Mouse (Mus musculus): ENCODE measurements around the gene Pip5k1c. TPM values are rescaled to one million over a fixed set of nuclear protein-coding genes. Genes with fewer than 3 reads are reported as not detected.

The Pip5k1c gene
- polyA plus RNA-seq, 1 experiment: 70.7 TPM

- TF ChIP-seq POLR2A (IDR thresholded peaks at IDR 0.05; ENCODE audit: low read depth, low read length) (no peak), CTCF (conservative IDR thresholded peaks at IDR 0.05; ENCODE audit: insufficient read depth, insufficient read length, low read depth, low read length) (peak; percentile 88)
- Histone ChIP-seq H3K27ac (ENCODE audit: insufficient read depth, low read depth, low read length) (no peak overlapping the region), H3K27me3 (replicated peaks; ENCODE audit: control insufficient read depth, insufficient read depth, low read length) (no peaks in the 10 kb centered on the region), H3K4me1 (ENCODE audit: control insufficient read depth, insufficient read depth, low read length) (peaks cover 20% of the 10 kb centered on the region), H3K4me3 (ENCODE audit: insufficient read depth, low read depth, low read length) (no peak overlapping the region), H3K36me3 (ENCODE audit: control insufficient read depth, insufficient read depth, low read length) (no peaks in the 10 kb centered on the region)
- 6% methylated on average over 7 of the region's 7 CpGs for WGBS
- DNase-seq: peak; percentile 66
These were observed 3.5 kb upstream of the Pip5k1c start for GRCm38 (mm10) chr10:81289278-81289677.

DNA sequence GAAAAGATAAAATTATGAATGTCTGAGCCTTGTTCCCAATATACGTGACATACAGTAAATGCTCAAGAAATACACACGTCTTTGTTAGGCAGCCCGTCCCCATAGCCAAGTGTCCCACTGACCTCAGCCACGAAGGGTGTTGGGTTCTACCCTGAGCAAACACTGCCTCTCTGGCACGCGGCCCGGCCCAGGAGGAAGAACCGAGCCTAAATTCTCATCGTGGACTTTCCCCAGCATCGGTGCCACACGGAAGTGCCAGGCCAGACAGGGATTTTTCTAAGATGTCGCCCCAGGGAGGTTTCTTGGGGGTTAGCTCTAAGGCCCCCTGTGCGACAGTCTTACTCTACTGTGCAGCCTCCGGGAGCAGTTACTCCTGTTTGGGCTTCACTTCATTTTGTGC lies 3.0 kb upstream of the Pip5k1c start:
- no peak for TF ChIP-seq POLR2A (IDR thresholded peaks at IDR 0.05; ENCODE audit: low read depth, low read length)
- no peak for TF ChIP-seq CTCF (conservative IDR thresholded peaks at IDR 0.05; ENCODE audit: insufficient read depth, insufficient read length, low read depth, low read length)
- peaks cover 24% of the 10 kb centered on the region for H3K4me1 ChIP-seq (ENCODE audit: control insufficient read depth, insufficient read depth, low read length)
- no peaks in the 10 kb centered on the region for H3K36me3 ChIP-seq (ENCODE audit: control insufficient read depth, insufficient read depth, low read length)
- H3K27ac ChIP-seq (ENCODE audit: insufficient read depth, low read depth, low read length): no peak overlapping the region
- 51% methylated on average over 14 of the region's 14 CpGs for WGBS
- peak; percentile 76 for DNase-seq
- H3K4me3 ChIP-seq (ENCODE audit: insufficient read depth, low read depth, low read length): no peak overlapping the region
- no peaks in the 10 kb centered on the region for H3K27me3 ChIP-seq (replicated peaks; ENCODE audit: control insufficient read depth, insufficient read depth, low read length)

- Histone ChIP-seq H3K27me3 (replicated peaks; ENCODE audit: control insufficient read depth, insufficient read depth, low read length) (no peaks in the 10 kb centered on the region), H3K4me1 (ENCODE audit: control insufficient read depth, insufficient read depth, low read length) (peaks cover 31% of the 10 kb centered on the region), H3K4me3 (ENCODE audit: insufficient read depth, low read depth, low read length) (peak overlapping the region; percentile 36; the same call in 1 of the 2 replicates), H3K36me3 (ENCODE audit: control insufficient read depth, insufficient read depth, low read length) (no peaks in the 10 kb centered on the region), H3K27ac (ENCODE audit: insufficient read depth, low read depth, low read length) (peak overlapping the region; percentile 20; the same call in 1 of the 2 replicates)
- DNase-seq: peak; percentile 63
- WGBS: 28% methylated on average over 24 of the region's 24 CpGs
- TF ChIP-seq CTCF (conservative IDR thresholded peaks at IDR 0.05; ENCODE audit: insufficient read depth, insufficient read length, low read depth, low read length): no peak
- no peak for TF ChIP-seq POLR2A (IDR thresholded peaks at IDR 0.05; ENCODE audit: low read depth, low read length)
These were observed 1.9 kb upstream of the Pip5k1c start for GRCm38 (mm10) chr10:81290698-81291460.

DNA sequence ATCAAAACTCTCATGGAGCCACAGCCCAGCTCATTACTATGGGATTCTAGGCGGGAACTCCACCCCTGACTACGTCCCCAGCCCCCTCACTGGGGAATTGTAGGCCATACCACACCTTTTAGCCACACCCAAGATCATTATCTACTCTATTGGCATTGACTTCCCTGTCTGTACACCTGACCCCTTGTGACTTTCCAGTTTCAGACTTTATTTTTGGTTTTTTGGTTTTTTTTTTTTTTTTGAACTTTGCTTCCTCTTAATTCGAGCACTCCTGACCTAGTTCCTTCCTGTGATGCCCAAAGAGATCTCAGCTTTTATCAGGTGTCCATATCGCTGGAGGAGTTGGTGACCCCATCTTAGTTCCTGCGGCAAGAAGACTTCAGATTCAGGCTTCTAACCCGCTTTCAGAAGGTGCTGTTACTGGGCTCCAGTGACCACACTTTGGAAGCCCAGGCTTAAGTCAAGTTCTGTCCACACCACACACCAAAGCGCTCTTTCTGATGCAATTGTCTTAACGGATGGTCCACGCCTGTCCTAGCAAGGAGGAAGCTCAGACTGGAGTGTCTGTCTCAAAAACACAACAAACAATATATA lies 1.2 kb upstream of the Pip5k1c start, which contains the start of gene Tjp3:
Tjp3 (minus strand) TSS at position 71 of the 594 bp plus-strand sequence.
- H3K27ac ChIP-seq (ENCODE audit: insufficient read depth, low read depth, low read length): peak within 1 kb of the TSS; percentile 20; the same call in 1 of the 2 replicates
- peak within 1 kb of the TSS; percentile 36; the same call in 1 of the 2 replicates for H3K4me3 ChIP-seq (ENCODE audit: insufficient read depth, low read depth, low read length)
- H3K4me1 ChIP-seq (ENCODE audit: control insufficient read depth, insufficient read depth, low read length): peaks cover 34% of the 10 kb centered on the region
- no peak for DNase-seq
- 57% methylated on average over 9 of the region's 9 CpGs for whole genome bisulfite sequencing
- H3K36me3 ChIP-seq (ENCODE audit: control insufficient read depth, insufficient read depth, low read length): no peaks in the 10 kb centered on the region
- no peaks in the 10 kb centered on the region for H3K27me3 ChIP-seq (replicated peaks; ENCODE audit: control insufficient read depth, insufficient read depth, low read length)
- no peak for TF ChIP-seq POLR2A (IDR thresholded peaks at IDR 0.05; ENCODE audit: low read depth, low read length)
- no peak for TF ChIP-seq CTCF (conservative IDR thresholded peaks at IDR 0.05; ENCODE audit: insufficient read depth, insufficient read length, low read depth, low read length)

DNA sequence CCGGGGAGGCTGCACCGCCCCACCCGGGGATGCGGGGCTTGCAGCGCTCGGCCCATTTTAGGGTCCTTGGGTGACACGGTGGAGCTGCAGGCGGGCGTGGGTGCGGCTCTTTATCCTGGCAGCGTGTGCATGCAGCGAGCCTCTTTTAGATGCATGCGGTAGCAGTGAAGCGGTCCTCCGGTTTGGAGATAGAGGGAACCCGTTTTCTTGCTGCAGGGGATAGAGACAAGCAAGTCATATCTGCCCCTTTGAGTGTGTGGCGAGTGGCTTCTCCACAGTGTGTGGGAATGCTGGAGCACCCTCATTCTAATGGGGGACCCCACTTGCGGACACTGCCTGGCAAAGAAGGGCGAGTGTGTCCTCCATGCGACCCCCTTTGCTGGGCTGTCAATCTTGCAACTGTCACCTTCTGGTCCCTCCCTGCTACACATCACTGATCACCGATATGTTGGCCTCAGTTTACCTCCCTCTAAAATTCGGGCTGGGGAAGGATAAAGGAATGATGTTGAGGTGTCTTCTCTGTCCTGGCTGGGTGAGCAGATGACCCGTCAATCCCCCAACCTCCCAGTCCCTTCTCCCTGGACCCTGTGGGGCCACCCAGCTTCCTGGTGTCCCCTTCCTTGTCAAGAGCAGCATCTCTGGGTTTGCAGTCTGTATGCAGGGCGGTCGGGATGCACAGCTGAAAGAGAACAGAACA lies 719 bp downstream of the Pip5k1c start:
- TF ChIP-seq CTCF (conservative IDR thresholded peaks at IDR 0.05; ENCODE audit: insufficient read depth, insufficient read length, low read depth, low read length): no peak
- TF ChIP-seq POLR2A (IDR thresholded peaks at IDR 0.05; ENCODE audit: low read depth, low read length): no peak
- H3K27me3 ChIP-seq (replicated peaks; ENCODE audit: control insufficient read depth, insufficient read depth, low read length): no peaks in the 10 kb centered on the region
- H3K36me3 ChIP-seq (ENCODE audit: control insufficient read depth, insufficient read depth, low read length): no peaks in the 10 kb centered on the region
- WGBS: 4% methylated on average over 25 of the region's 25 CpGs
- DNase-seq: no peak
- H3K4me1 ChIP-seq (ENCODE audit: control insufficient read depth, insufficient read depth, low read length): peaks cover 43% of the 10 kb centered on the region
- 0 out of 2 replicates have a peak overlapping the region, but pooled peaks have one; percentile 87 for H3K27ac ChIP-seq (ENCODE audit: insufficient read depth, low read depth, low read length)
- H3K4me3 ChIP-seq (ENCODE audit: insufficient read depth, low read depth, low read length): peak overlapping the region; percentile 93

GRCm38 (mm10) chr10:81294442-81294841 lies 1.7 kb downstream of the Pip5k1c start:
- no peak for TF ChIP-seq CTCF (conservative IDR thresholded peaks at IDR 0.05; ENCODE audit: insufficient read depth, insufficient read length, low read depth, low read length)
- TF ChIP-seq POLR2A (IDR thresholded peaks at IDR 0.05; ENCODE audit: low read depth, low read length): no peak
- Histone ChIP-seq H3K27ac (ENCODE audit: insufficient read depth, low read depth, low read length) (no peak overlapping the region), H3K36me3 (ENCODE audit: control insufficient read depth, insufficient read depth, low read length) (no peaks in the 10 kb centered on the region), H3K27me3 (replicated peaks; ENCODE audit: control insufficient read depth, insufficient read depth, low read length) (no peaks in the 10 kb centered on the region), H3K4me1 (ENCODE audit: control insufficient read depth, insufficient read depth, low read length) (peaks cover 52% of the 10 kb centered on the region), H3K4me3 (ENCODE audit: insufficient read depth, low read depth, low read length) (peak overlapping the region; percentile 93; the same call in 1 of the 2 replicates)
- WGBS: 25% methylated on average over 8 of the region's 8 CpGs
- DNase-seq: no peak
